Mouse (Mus musculus) embryonic fibroblast, embryonic 13.5 days (primary cell): ENCODE measurements around the gene D130043K22Rik.

Source experiments
- CTCF ChIP-seq: IDR thresholded peaks from 2 replicates; pipeline ENCODE4 v1.5.1; 2011; ENCODE audit warnings: mild to moderate bottlenecking, control low read depth, low read length, moderate library complexity, borderline replicate concordance; ENCODE audit not compliant: insufficient read depth
- POLR2A ChIP-seq: IDR thresholded peaks from 2 replicates; pipeline ENCODE4 v1.6.1; 2011; ENCODE audit warnings: low read depth, mild to moderate bottlenecking, control low read depth, low read length, moderate library complexity

GRCm38 (mm10) chr13:24824647-24825046 lies 20.3 kb upstream of the D130043K22Rik start:
- TF ChIP-seq CTCF (no peak), POLR2A (no peak)
